Mouse (Mus musculus) small intestine, adult 2 months (tissue): ENCODE measurements around the gene Rad51b.

ENCODE experiments used
- CTCF ChIP-seq: fragments of 200-500 bp; IDR thresholded peaks from 2 replicates; pipeline ENCODE4 v1.5.1; 2012; ENCODE audit warnings: low read depth, mild to moderate bottlenecking, control low read depth, inconsistent platforms, low read length, moderate library complexity, mixed read lengths; ENCODE audit not compliant: insufficient replicate concordance, insufficient read length; ENCODE audit errors: extremely low read depth
- POLR2A ChIP-seq: fragments of 200-500 bp; IDR thresholded peaks from 2 replicates; pipeline ENCODE4 v1.6.1; 2012; ENCODE audit warnings: low read depth, mild to moderate bottlenecking, control low read depth, inconsistent platforms, low read length, moderate library complexity

DNA sequence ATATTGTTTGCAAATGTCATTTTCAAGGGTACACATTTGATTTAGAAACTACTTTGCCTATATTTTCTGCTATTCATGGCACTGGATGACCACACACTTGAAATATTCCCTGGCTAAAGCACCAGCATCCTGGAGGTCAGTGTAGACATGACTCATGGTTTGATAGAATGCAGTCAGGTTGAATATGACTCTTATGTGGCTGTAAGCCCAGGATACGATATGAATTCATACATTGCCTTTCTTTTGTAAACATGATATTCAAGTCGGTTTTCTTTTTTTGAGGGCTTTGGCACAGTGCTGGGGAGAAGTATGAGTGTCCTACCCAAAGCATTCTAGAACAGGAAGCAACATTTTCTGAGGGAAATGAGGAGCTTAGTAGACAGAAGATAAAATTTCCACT is 174.8 kb downstream of the Rad51b start:
- TF ChIP-seq POLR2A: no peak
- no peak for TF ChIP-seq CTCF
